Mouse (Mus musculus) kidney, adult 18-20 months (tissue): ENCODE measurements around the gene Eif1b.
"Not testable (repeated sequence)": the region's sequence is repeated elsewhere in the genome, so short reads cannot be mapped to it uniquely, and the experiment has no call there.

Source experiments
- DNase-seq: peaks from one replicate; pipeline ENCODE4 v3.0.0; 2021

Eif1b gene

DNA sequence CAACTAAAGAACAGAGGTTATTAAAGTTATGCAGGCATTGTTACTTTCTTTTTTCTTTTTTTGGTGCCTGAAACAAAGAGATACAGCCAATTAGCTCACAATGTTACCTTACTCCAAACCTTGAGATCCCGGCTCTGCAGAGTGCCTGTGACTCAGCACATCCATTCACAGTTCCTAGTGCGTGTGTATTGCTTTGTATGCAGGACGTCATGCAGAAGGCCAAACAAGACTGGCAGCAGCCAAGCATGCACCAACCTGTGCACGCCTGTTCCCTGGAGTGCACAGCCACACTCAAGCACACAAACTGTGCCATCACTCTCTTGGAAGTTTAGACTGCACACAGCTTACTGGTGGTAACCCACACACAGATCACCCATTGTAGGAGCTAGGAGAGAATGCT, 35.2 kb downstream of the Eif1b start:
- DNase-seq, result no peak

GRCm38 (mm10) chr9:120527919-120528318, 35.9 kb downstream of the Eif1b start:
- DNase-seq, result no peak

- no peak for DNase-seq
These were observed 36.9 kb downstream of the Eif1b start for GRCm38 (mm10) chr9:120528815-120529510.

DNA sequence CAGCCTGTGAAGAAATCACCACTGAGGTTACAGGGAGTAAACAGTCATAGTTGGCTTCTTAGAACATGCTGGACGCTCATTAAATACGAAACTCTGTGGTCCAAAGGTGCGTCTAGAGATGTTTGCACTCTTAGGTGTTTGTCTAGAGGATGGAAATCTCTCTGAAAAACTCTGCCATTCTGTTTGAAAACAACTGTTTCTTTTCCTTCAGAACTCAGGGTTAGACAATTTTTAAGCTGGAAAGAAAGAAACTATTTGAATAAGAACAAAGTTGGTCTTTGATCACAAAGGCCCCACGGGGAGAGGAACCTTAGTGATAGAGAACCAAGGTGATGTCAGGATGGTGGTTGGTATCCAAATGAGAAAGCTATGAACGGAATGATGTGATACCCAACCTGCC, 38.4 kb downstream of the Eif1b start:
- no peak for DNase-seq

GRCm38 (mm10) chr9:120532062-120532461, 40.0 kb downstream of the Eif1b start:
- DNase-seq, result no peak

DNA sequence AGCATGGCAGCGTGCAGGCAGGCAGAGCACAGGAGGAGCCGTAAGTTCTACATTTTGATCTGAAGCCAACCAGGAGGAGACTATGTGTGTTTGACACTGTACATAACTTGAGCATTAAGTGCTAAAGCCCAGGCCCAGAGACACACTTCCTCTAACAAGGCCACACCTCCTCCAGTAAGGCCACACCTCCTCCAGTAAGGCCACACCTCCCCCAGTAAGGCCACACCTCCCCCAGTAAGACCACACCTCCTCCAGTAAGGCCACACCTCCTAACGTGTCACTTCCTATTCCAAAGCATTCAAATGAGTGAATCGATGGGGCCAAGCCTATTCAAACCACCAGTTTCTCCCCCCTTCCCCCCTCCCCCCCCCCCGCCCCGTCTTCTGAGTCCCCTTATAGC, 40.7 kb downstream of the Eif1b start:
- no peak for DNase-seq

- not testable (repeated sequence) for DNase-seq
These were observed 41.5 kb downstream of the Eif1b start for GRCm38 (mm10) chr9:120533446-120533950.

GRCm38 (mm10) chr9:120539662-120540251, 47.7 kb downstream of the Eif1b start, which contains the start of gene Entpd3:
TSS of gene Entpd3 (plus strand) at chr9:120539818.
- peak; percentile 10 for DNase-seq

- DNase-seq, result no peak
These were observed 49.4 kb downstream of the Eif1b start for GRCm38 (mm10) chr9:120541411-120541810.

DNA sequence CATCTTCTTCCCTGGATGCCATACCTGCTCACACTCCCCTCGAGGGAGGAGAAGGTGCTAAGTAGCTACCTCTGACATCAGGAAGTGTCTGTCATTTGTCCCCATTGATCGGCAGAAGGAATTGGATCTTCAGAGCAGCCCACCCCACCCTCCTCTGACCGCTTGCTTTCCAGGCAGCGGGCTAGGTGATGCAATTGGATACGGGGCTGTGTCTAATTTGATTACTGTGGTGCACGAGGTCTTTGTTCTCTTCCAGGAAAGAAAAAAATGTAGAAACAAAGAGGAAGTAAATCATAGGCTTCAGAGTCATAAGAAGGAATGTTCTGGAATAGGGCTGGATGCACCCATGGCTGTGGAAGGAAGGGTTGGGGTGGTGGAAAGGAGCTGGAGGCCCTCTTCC, 50.2 kb downstream of the Eif1b start:
- no peak for DNase-seq
